ENCODE assay signal across 13 mouse cellular contexts in genomic region chr4:120420193-120420592, GRCm38 (mm10). TPM values are rescaled to one million over a fixed set of nuclear protein-coding genes. Genes with fewer than 3 reads are reported as not detected.
A peak's percentile ranks its signal among the peaks of the same experiment; 100 is the strongest.
DNase-seq lines count a peak whose midpoint lies in the region; ATAC-seq and TF ChIP-seq lines count a peak whose summit lies in the region.
"Had no signal": no experiment of that assay in that cellular context is flagged by ENCODE, and none has a peak within 500 bp of the region (broad histone marks: within the 10 kb centered on the region; RNA-seq: fewer than 3 reads in every experiment).

No protein-coding gene starts in this region.

- H3K36me3 ChIP-seq in heart, adult 2 months (ENCODE audit: control insufficient read depth, insufficient read depth, low read length): no peaks in the 10 kb centered on the region
- H3K36me3 ChIP-seq in heart, postnatal 0 days (replicated peaks; ENCODE audit: control insufficient read depth, insufficient read depth, low read length): no peaks in the 10 kb centered on the region
- H3K36me3 ChIP-seq: embryonic facial prominence, embryonic 12.5 days; forebrain, embryonic 15.5 days had no signal

- no peak overlapping the region for H3K27ac ChIP-seq in heart, adult 2 months
- peak overlapping the region; percentile 43; the same call in 1 of the 2 replicates for H3K27ac ChIP-seq in heart, postnatal 0 days (ENCODE audit: low read depth)
- H3K27ac ChIP-seq: embryonic facial prominence, embryonic 10.5 days; embryonic facial prominence, embryonic 12.5 days; forebrain, embryonic 13.5 days; forebrain, embryonic 15.5 days had no signal

- DNase-seq in cerebellum, postnatal 14 days: peak; percentile 17 to 44
- no peak for DNase-seq in cerebellum, adult 9-10 months
- DNase-seq in heart, adult 11 months: peak; percentile 69
- no peak for DNase-seq in heart, adult 2 months
- no peak for DNase-seq in heart, postnatal 0 days (ENCODE audit: low spot score)
- no peak for DNase-seq in heart, adult 18-20 months
- DNase-seq in right cerebral cortex, adult 18-20 months: no peak
- DNase-seq: cerebellum, adult 8-10 months; forebrain, postnatal 0 days had no signal

- no peak for TF ChIP-seq EP300 in heart, adult 2 months (IDR thresholded peaks at IDR 0.05; ENCODE audit: insufficient read depth, low read depth, low read length)
- TF ChIP-seq EP300 in heart, postnatal 0 days (IDR thresholded peaks at IDR 0.05; ENCODE audit: low read depth): no peak

- peaks cover 6% of the 10 kb centered on the region; the same call in 1 of the 2 replicates for H3K4me1 ChIP-seq in heart, adult 2 months (ENCODE audit: control insufficient read depth, insufficient read depth, low read length)
- peaks cover 12% of the 10 kb centered on the region for H3K4me1 ChIP-seq in heart, postnatal 0 days (ENCODE audit: control insufficient read depth, insufficient read depth)

- no peak overlapping the region for H3K9ac ChIP-seq in heart, adult 2 months (ENCODE audit: low read depth, low read length)
- no peak overlapping the region for H3K9ac ChIP-seq in heart, postnatal 0 days (replicated peaks; ENCODE audit: low read depth, low read length)
- H3K9ac ChIP-seq: embryonic facial prominence, embryonic 12.5 days; forebrain, embryonic 13.5 days; forebrain, embryonic 15.5 days; forebrain, postnatal 0 days had no signal

- TF ChIP-seq CTCF in heart, adult 2 months (IDR thresholded peaks at IDR 0.05): no peak
- no peak for TF ChIP-seq CTCF in heart, postnatal 0 days (IDR thresholded peaks at IDR 0.05; ENCODE audit: low read depth)

- ATAC-seq in heart, postnatal 0 days (ENCODE audit: insufficient read depth, low read depth): no peak
- ATAC-seq: forebrain, embryonic 13.5 days; forebrain, embryonic 15.5 days; forebrain, postnatal 0 days had no signal

- peaks cover under 1% of the 10 kb centered on the region for H3K79me2 ChIP-seq in heart, adult 2 months (replicated peaks; ENCODE audit: control insufficient read depth, insufficient read depth, low read length)

- intact Hi-C loops in heart, adult 2 months (cut with DNase I): no loop called here

- no peaks in the 10 kb centered on the region for H3K9me3 ChIP-seq in heart, postnatal 0 days (replicated peaks; ENCODE audit: control insufficient read depth, low read length)
- H3K9me3 ChIP-seq: embryonic facial prominence, embryonic 10.5 days; embryonic facial prominence, embryonic 12.5 days; forebrain, embryonic 13.5 days; forebrain, embryonic 15.5 days had no signal

- TF ChIP-seq POLR2A in heart, adult 2 months (IDR thresholded peaks at IDR 0.05; ENCODE audit: insufficient read depth, low read depth, low read length): no peak

- H3K4me2 ChIP-seq in heart, postnatal 0 days (ENCODE audit: low read depth, low read length): no peak overlapping the region
- H3K4me2 ChIP-seq: embryonic facial prominence, embryonic 12.5 days; forebrain, embryonic 13.5 days; forebrain, embryonic 15.5 days had no signal

- no peaks in the 10 kb centered on the region for H3K27me3 ChIP-seq in heart, adult 2 months (ENCODE audit: control insufficient read depth, insufficient read depth, low read length)
- no peaks in the 10 kb centered on the region for H3K27me3 ChIP-seq in heart, postnatal 0 days (ENCODE audit: control insufficient read depth, insufficient read depth, low read length)
- H3K27me3 ChIP-seq: embryonic facial prominence, embryonic 12.5 days; forebrain, embryonic 13.5 days; forebrain, embryonic 15.5 days had no signal

- H3K4me3 ChIP-seq in heart, adult 2 months: no peak overlapping the region
- H3K4me3 ChIP-seq in heart, postnatal 0 days (ENCODE audit: low read depth, low read length): no peak overlapping the region
- H3K4me3 ChIP-seq: embryonic facial prominence, embryonic 10.5 days; embryonic facial prominence, embryonic 12.5 days; forebrain, embryonic 13.5 days; forebrain, embryonic 15.5 days had no signal

RNA-seq across cellular contexts. Expression of gene Scmh1, which starts 15.1 kb away (rescaled TPM):
- 10 to 100 TPM; 53.1 to 67.9 TPM for total RNA-seq in heart, adult 2 months (2021)
- polyA plus RNA-seq in heart, adult 2 months (2012; rRNA removed): 48.1 and 63.6 TPM in 2 replicates
- total RNA-seq in heart, postnatal 0 days (2014; rRNA removed; ENCODE audit: low replicate concordance): 26.8 and 28.3 TPM in 2 replicates
- polyA plus RNA-seq in heart, postnatal 0 days (2015; fragmentation: Nextera tagmentation; extraction: Ambion mirVana): 49.8 and 51.5 TPM in 2 replicates
- 10 to 100 TPM; 47.8 to 50.0 TPM for total RNA-seq in heart, adult 18-20 months (2021)

Comparison
In these comparisons a context has a peak if more than half of its experiments do, and no peak if none do; other contexts are left out.
1. DNase-seq: peak in cerebellum, postnatal 14 days (2 of 2) and heart, adult 11 months (single experiment); none in cerebellum, adult 9-10 months (single experiment), heart, adult 2 months (0 of 2), heart, postnatal 0 days (single experiment), heart, adult 18-20 months (0 of 2) and right cerebral cortex, adult 18-20 months (single experiment).